Mouse (Mus musculus): ENCODE results near the gene Catsper3.

GRCm38 (mm10) chr13:55828141-55829017 lies 44.0 kb downstream of the Catsper3 start:
- TF ChIP-seq CTCF (IDR thresholded peaks at IDR 0.05; ENCODE audit: extremely low read depth, insufficient read depth, low read length) (no peak), POLR2A (IDR thresholded peaks at IDR 0.05; ENCODE audit: extremely low read depth, insufficient read depth, low read length) (no peak)

Data from cortical plate, adult 2 months (tissue).